Mouse (Mus musculus) liver, embryonic 14.5 days (tissue): ENCODE measurements around the gene Tlnrd1.

Experiments used
- CTCF ChIP-seq: IDR thresholded peaks from 2 replicates; pipeline ENCODE4 v1.5.1; 2016; ENCODE audit warnings: antibody characterized with exemption, low read depth, control low read depth
- EP300 ChIP-seq: IDR thresholded peaks from 2 replicates; pipeline ENCODE4 v1.6.1; 2016; ENCODE audit warnings: antibody characterized with exemption, low read depth

DNA sequence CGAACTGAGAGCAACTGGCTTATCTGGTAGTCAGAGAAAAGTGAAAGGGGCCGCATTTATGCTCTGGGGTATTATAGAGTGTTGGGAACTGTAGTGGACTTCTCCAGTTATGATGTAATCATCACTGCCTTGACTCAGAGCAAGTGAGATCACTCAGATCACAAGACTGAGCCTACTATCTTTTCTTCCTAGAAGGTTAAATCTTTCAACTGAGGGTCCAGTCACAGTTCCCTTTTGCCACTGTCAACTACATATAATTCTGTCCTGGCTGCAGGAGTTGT is 27.0 kb downstream of the Tlnrd1 start:
- TF ChIP-seq CTCF (no peak), EP300 (no peak)
